Mouse (Mus musculus): ENCODE results near the gene Schip1.

DNA sequence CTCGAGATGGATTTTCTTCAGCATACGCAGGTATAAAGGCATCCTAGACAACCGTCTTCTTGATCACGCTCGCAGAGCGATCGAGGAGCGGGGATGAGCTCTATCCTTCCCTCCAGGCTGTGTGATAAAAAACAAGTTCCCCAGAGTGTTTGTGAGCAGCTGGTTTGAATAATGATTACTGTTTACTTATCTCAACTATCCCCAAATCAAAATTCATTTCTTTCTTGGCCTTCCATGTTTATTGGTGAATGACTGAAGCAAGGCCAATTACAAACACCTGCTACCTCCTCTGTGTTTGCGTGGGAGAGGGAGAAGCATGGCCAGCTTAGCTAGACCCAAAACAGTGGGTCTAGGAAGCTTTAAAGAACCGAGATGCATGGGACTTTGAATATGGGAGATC lies 540.4 kb downstream of the Schip1 start:
- no peak for TF ChIP-seq CTCF (IDR thresholded peaks at IDR 0.05; ENCODE audit: control insufficient read depth, insufficient read depth, insufficient replicate concordance, low read depth, low read length)
- no peak for TF ChIP-seq POLR2A (IDR thresholded peaks at IDR 0.05; ENCODE audit: control insufficient read depth, low read depth, low read length)

All from testis, adult 2 months (tissue).